Mouse (Mus musculus) retina, postnatal 1 day (tissue): ENCODE measurements around the gene Tmem229b.
"Not testable (repeated sequence)": the region's sequence is repeated elsewhere in the genome, so short reads cannot be mapped to it uniquely, and the experiment has no call there.

Experiments used
- DNase-seq: peaks from one replicate; pipeline ENCODE4 v3.0.0-alpha.2; 2012

The Tmem229b gene

DNA sequence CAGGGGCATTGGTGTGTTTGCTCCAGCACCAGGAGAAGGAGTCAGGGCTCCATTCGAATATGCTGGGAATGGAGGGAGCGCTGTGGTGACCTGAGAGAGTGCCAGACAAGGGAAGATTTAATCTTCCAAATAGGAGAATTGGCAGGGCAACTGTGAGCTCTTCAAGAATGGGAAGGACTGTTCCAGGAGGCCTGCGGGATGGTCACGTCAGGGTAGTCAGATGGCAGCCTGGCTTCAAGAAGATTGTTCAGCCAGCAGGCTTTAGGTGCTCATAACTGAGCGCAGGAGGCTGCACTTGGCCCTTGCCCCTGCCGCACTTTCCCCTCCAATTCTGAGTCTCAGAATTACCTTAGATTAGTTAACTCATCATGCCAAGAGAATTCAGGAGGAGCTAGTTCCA, 64.5 kb downstream of the Tmem229b start:
- no peak for DNase-seq

GRCm38 (mm10) chr12:78940081-78940480, 67.3 kb downstream of the Tmem229b start:
- DNase-seq: no peak

DNA sequence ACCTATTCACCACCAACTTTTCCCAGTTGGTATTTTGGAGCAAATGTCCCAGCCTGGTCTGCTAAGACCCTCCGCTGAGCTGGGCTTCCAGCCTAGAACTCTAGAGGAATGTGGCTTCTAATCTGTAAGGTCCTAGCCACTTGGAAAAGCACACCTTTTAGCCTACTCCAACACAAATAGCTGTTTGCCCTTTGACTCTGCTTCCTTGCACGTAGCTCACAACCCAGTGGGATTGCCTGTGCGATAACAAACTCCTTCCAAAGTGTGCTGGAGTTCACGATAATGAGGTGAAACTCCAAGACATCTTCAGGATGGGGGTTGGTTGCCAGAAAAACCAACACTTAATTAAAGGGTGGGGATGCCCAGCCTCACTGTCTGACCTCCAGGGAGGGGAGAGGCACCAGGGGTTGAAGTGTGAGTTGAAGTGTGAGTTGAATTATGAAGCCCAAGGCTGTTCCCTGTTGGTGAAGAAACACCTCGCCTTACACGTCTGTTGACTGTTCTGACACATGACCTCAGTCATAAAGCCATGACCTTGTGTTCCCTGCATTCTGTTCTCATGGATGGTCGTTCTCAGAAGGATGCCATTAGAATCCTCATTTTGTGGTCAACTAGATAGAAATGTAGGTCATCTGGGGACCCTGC, 67.9 kb downstream of the Tmem229b start:
- no peak for DNase-seq

DNA sequence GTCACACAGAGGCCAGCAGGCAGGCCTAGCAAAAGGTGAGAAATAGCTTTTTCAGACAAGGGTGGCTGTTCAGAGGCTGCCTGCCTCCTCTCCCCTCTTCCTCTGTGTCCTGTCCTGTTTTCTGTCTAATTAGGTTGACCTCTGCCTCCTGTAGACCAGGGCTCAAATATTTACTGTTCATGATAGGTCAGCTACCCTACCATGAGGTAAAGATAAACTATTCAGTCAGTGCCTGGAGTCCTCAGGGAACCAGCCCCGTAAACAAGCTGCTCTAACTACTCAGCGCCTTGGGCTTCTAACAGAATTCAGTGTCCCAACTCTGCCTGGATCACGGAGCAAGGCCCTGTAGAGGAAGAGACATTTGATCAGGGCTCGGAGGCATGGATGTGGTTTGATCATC, 70.9 kb downstream of the Tmem229b start:
- no peak for DNase-seq

GRCm38 (mm10) chr12:78929900-78930299, 77.5 kb downstream of the Tmem229b start:
- DNase-seq: no peak

DNA sequence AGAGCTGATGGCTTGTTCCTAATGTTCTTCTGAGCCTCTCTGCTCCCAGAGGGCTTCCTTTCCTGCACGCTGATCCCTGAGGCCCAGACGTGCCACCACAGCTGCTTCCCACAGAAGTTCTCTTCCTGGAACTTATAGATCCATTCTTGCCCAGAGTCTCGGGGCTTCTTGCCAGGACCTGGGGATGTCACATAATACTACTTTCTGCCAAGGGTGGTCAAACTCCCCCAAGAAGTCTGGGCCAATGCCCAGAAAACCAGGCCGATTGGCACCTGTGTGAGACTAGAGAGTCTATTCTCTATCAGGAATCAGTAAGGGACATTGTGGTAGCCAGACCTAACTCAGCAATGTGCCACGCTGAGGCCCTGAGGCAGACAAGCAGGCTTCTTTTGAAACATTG, 80.1 kb downstream of the Tmem229b start:
- no peak for DNase-seq

GRCm38 (mm10) chr12:78923539-78924189, 83.8 kb downstream of the Tmem229b start:
- no peak for DNase-seq

- DNase-seq: not testable (repeated sequence)
These were observed 84.5 kb downstream of the Tmem229b start for GRCm38 (mm10) chr12:78922977-78923376.

GRCm38 (mm10) chr12:78922058-78922457, 85.4 kb downstream of the Tmem229b start:
- DNase-seq: no peak

DNA sequence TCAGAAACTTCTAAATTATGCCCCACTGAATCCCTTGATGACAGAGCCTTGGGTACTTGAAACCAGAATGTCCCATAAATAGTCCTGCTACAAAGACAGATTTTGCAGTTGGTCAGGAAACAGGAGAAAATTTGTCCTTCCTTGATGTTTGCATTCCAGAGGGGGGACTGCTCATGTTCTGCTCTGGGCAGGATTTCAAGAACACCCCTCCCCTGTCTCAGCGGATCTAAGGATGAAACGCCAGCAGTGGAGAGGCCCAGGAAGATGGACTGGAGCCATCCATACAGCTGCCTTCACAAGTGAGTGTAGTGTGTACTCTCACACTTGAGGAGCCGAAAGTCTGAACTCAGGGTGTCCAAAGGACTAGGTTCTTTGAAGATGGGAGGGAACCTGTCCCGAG, 86.0 kb downstream of the Tmem229b start:
- DNase-seq: no peak

DNA sequence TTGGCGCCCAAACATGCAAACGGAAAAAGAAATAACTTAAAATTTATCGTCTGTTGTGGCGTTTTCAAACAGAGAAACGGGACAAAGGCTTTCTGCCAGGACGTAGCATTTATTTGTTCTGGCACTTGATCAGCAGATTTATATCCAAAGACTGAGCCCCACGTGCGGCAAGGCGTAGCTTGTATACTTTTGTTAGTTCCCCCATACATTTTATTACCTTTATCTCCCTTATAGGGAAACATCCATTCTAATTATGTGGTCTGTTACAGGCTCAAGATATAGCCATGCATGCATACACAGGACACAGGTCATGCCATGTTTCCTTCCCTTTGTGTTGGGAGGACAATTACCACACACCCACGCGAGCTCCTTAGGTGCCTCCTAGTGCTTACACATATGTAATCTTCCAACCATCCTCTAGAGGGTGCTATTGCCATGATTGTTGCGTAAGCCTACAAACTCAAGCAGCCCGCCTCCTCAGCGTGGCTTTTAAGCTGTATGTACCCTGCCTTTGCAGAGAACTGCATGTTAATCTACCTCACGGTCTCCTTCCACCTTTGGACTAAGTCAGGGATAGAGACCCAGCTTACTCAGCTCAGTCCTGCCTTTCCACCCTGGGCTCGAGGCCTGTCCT, 88.2 kb downstream of the Tmem229b start:
- peak; percentile 90 for DNase-seq

DNA sequence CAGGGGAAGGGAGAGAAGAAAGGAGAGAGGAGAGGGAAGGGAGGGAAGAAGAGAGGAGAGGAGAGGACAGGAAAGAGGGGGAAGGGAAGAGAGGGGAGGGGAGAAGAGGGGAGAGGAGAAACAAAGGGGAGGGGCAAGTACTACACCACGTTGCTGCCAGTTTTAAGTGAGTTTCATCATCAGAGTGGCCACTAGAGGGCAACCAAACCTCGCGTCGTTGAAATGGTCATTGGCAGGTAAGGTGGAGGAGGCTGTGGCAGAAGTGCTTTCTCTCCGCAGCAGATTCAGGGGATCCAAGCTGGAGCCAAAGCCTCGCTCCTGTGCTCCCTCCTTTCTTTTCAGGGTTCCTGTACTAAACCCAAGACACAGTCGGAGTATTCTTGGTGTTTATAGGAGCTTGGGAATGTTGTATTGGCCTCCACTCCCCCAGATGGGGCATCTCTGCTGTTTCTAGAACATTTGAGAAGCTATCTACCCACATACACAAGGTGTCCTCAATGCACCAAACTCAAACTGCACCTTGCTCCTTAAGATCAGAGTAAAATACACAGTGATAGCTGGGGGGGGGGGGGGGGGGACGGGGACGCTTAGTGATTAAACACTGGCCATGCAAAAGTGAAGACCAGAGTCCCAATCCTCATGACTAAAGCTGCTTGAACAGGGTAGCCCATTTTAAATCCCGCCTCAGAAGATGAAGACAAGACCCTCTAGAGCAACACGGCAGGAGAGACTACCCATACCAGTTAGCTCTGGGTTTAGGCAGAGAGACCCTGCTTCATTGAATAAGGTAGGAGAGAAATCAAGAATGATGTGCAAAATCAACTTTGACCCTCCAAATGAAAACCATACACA, 89.0 kb downstream of the Tmem229b start:
- peak; percentile 92 for DNase-seq

DNA sequence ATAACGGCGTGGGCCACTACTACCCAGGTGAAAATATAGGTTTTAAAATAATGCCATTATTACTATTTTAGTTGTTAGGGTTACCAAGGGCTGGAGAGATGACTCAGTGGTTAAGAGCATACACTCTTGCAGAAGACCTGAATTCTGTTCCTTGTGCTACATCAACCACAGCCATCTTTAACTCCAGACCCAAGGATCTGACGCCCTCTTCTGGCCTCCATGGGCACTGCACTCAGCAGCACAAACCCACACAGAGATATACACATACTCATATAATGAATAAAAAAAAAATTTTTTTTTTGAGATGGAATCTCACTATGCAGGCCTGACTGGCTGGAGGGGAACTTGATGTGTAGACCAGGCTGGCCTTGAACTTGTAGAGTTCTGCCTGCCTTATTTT, 91.1 kb downstream of the Tmem229b start:
- DNase-seq: no peak

DNA sequence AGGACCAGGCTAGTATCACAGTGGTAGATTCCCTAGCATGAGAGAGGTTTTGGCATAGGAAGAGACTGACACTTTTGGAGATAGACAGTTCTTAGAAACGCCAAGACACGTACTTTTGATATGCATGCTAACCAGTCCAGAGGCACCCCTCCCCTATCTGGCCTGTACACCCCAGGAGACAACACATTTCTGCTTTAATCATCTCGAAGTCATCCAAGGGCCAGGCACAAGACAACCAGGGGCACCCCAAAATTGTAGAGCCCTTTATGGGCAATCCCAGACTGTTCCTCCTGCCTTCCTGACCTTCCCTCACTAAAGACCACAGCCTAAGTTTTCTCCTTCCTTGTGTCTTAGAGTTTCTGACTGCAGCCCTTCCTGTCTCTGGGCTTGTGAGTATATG, 91.9 kb downstream of the Tmem229b start:
- DNase-seq: no peak

DNA sequence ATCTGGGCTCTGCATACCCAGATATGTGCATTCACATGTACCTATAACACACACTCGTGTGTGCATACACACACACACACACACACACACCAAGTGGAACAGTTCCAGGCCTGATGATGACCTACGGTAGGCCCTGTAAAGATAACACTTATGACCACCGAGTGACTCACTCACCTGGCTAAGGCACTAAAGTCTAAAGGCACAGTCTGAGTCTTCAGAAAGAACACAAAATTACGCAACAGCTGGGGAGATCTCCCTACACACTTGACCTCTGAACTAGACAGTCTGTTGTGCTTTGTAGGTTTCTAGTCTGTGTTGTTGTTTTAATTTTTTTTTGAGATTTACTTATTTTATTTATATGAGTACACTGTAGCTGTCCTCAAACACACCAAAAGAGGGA, 93.0 kb downstream of the Tmem229b start:
- no peak for DNase-seq
